Mouse (Mus musculus): Measurements from ENCODE around the gene Cdk2ap1.

DNA sequence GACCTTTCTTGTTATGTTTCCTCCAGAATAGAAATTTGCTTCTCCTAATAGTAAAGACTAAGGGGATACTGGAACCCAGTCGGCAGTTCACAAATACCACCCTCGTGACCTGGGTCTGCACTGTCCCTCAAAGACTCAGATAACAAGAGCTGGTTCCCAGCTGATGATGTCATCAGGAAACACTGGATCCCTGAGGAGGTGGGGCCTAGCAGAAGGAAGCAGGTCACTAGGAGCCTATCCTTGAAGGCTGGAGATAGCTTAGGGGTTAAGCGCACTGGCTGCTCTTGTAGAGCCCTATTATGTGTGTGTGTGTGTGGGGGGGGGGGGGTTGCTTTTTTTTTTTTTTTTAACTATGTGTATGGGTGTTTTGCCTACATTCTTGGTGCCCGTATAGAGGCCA lies 62.8 kb downstream of the Cdk2ap1 start:
- no peak for TF ChIP-seq CTCF (IDR thresholded peaks at IDR 0.05; ENCODE audit: control insufficient read depth, insufficient read depth, insufficient replicate concordance, low read depth, low read length)
- no peak for TF ChIP-seq POLR2A (IDR thresholded peaks at IDR 0.05; ENCODE audit: control insufficient read depth, low read depth, low read length)
